Mouse (Mus musculus) myocyte (in vitro differentiated cells): ENCODE results near the gene Cpb2.

Experiments
- E2F4 ChIP-seq: IDR thresholded peaks from one replicate; pipeline ENCODE4 v1.6.1; 2011; ENCODE audit warnings: mild to moderate bottlenecking, control low read depth, moderate library complexity; ENCODE audit not compliant: insufficient read depth
- USF1 ChIP-seq: IDR thresholded peaks from one replicate; pipeline ENCODE4 v1.6.1; 2011; ENCODE audit warnings: low read depth, mild to moderate bottlenecking, control low read depth, moderate library complexity

- TF ChIP-seq USF1 = no peak
- TF ChIP-seq E2F4 = no peak
Measured at GRCm38 (mm10) chr14:75208572-75209151, 33.4 kb upstream of the Cpb2 start.
